Mouse (Mus musculus) CH12.LX (cell line): ENCODE measurements around the gene Nphp4. TPM values are rescaled to one million over a fixed set of nuclear protein-coding genes. Genes with fewer than 3 reads are reported as not detected.

Experiments
- DNase-seq: peaks from one replicate; pipeline ENCODE4 v3.0.0-alpha.2; 2013; ENCODE audit errors: extremely low read depth
- H3K27ac ChIP-seq: 2 replicates; pipeline ENCODE4 v1.5.1; 2012; ENCODE audit warnings: low read depth, mild to moderate bottlenecking, control low read depth, moderate library complexity; ENCODE audit not compliant: insufficient read depth
- H3K27me3 ChIP-seq: replicated peaks from 2 replicates; pipeline ENCODE3; 2012; ENCODE audit warnings: inconsistent platforms
- H3K36me3 ChIP-seq, 2 experiments: replicated peaks in 1 of 2; 2 replicates each; pipeline versions ENCODE3 to v1.6.1; 2012; ENCODE audit warnings: inconsistent platforms in 1 of 2, low read length in 1 of 2, mild to moderate bottlenecking in 1 of 2, mixed read lengths in 1 of 2, moderate library complexity in 1 of 2; ENCODE audit not compliant: control insufficient read depth in 1 of 2, insufficient read depth in 1 of 2
- H3K4me1 ChIP-seq, 2 experiments: 2 replicates each; pipeline ENCODE4 v1.6.1; 2012; ENCODE audit warnings: inconsistent platforms in 1 of 2, moderate library complexity in 1 of 2; ENCODE audit not compliant: insufficient read depth in 2 of 2, control insufficient read depth in 1 of 2
- H3K4me2 ChIP-seq: 2 replicates; pipeline ENCODE4 v1.6.1; 2012; ENCODE audit warnings: low read depth, mild to moderate bottlenecking, control low read depth; ENCODE audit not compliant: poor library complexity, insufficient read depth, severe bottlenecking
- H3K4me3 ChIP-seq, 3 experiments: fragments of 150-350 bp in 1 of 3; sonication (generic) in 1 of 3; replicated peaks in 1 of 3; 2 replicates each; pipeline versions ENCODE3 to v1.5.1; 2011 to 2012; ENCODE audit warnings: low read depth in 2 of 3, low read length in 2 of 3, mild to moderate bottlenecking in 2 of 3, moderate library complexity in 2 of 3, control low read depth in 1 of 3, improper control_type of control experiment in 1 of 3, inconsistent platforms in 1 of 3, mixed read lengths in 1 of 3; ENCODE audit not compliant: poor library complexity in 1 of 3
- H3K79me2 ChIP-seq: replicated peaks from 2 replicates; pipeline ENCODE4 v1.6.1; 2012; ENCODE audit warnings: mild to moderate bottlenecking, moderate library complexity; ENCODE audit not compliant: control insufficient read depth, poor library complexity, insufficient read depth, severe bottlenecking; ENCODE audit errors: extremely low read depth
- H3K9ac ChIP-seq: 2 replicates; pipeline ENCODE4 v1.6.1; 2012; ENCODE audit warnings: low read depth, mild to moderate bottlenecking, control low read depth, moderate library complexity; ENCODE audit not compliant: insufficient read depth
- H3K9me3 ChIP-seq: replicated peaks from 2 replicates; pipeline ENCODE3; 2012; ENCODE audit warnings: low read length, inconsistent platforms, mixed read lengths
- BHLHE40 ChIP-seq: IDR thresholded peaks from 2 replicates; pipeline ENCODE4 v1.6.1; 2011; ENCODE audit warnings: mild to moderate bottlenecking, low read depth, low read length, improper control_type of control experiment
- E2F4 ChIP-seq: IDR thresholded peaks from 2 replicates; pipeline ENCODE4 v1.6.1; 2011; ENCODE audit warnings: low read depth, low read length, improper control_type of control experiment; ENCODE audit not compliant: insufficient replicate concordance
- ELF1 ChIP-seq: IDR thresholded peaks from 2 replicates; pipeline ENCODE4 v1.6.1; 2014; ENCODE audit warnings: low read depth, mild to moderate bottlenecking, inconsistent platforms, low read length, improper control_type of control experiment
- EP300 ChIP-seq: IDR thresholded peaks from 2 replicates; pipeline ENCODE4 v1.6.1; 2011; ENCODE audit warnings: low read length, improper control_type of control experiment
- GABPA ChIP-seq: IDR thresholded peaks from 2 replicates; pipeline ENCODE4 v1.6.1; 2012; ENCODE audit warnings: low read depth, low read length, improper control_type of control experiment, inconsistent platforms; ENCODE audit not compliant: insufficient replicate concordance
- JUN ChIP-seq: IDR thresholded peaks from 2 replicates; pipeline ENCODE4 v1.6.1; 2011; ENCODE audit warnings: low read depth, mild to moderate bottlenecking, low read length, improper control_type of control experiment, moderate library complexity; ENCODE audit not compliant: insufficient read depth
- JUND ChIP-seq: conservative IDR thresholded peaks from 2 replicates; pipeline ENCODE4 v1.6.1; 2011; ENCODE audit warnings: low read depth, low read length, improper control_type of control experiment
- MAX ChIP-seq: IDR thresholded peaks from 2 replicates; pipeline ENCODE4 v1.6.1; 2011; ENCODE audit warnings: low read length, improper control_type of control experiment
- MAZ ChIP-seq: IDR thresholded peaks from 2 replicates; pipeline ENCODE4 v1.6.1; 2012; ENCODE audit warnings: low read depth, mild to moderate bottlenecking, inconsistent platforms, low read length, improper control_type of control experiment, moderate library complexity
- MEF2A ChIP-seq: IDR thresholded peaks from 2 replicates; pipeline ENCODE4 v1.6.1; 2014; ENCODE audit warnings: low read depth, mild to moderate bottlenecking, inconsistent platforms, low read length, improper control_type of control experiment, borderline replicate concordance
- MXI1 ChIP-seq: IDR thresholded peaks from 2 replicates; pipeline ENCODE4 v1.6.1; 2011; ENCODE audit warnings: mild to moderate bottlenecking, low read depth, low read length, improper control_type of control experiment
- MYC ChIP-seq: IDR thresholded peaks from 2 replicates; pipeline ENCODE4 v1.6.1; 2011; ENCODE audit warnings: low read depth, mild to moderate bottlenecking, improper control_type of control experiment, low read length
- RAD21 ChIP-seq: IDR thresholded peaks from 2 replicates; pipeline ENCODE4 v1.6.1; 2011; ENCODE audit warnings: low read depth, mild to moderate bottlenecking, low read length, improper control_type of control experiment, moderate library complexity
- SIN3A ChIP-seq: IDR thresholded peaks from 2 replicates; pipeline ENCODE4 v1.6.1; 2012; ENCODE audit warnings: low read length, improper control_type of control experiment, inconsistent platforms
- SMC3 ChIP-seq: IDR thresholded peaks from 2 replicates; pipeline ENCODE4 v1.6.1; 2011; ENCODE audit warnings: low read depth, low read length, improper control_type of control experiment
- TCF12 ChIP-seq: IDR thresholded peaks from 2 replicates; pipeline ENCODE4 v1.6.1; 2014; ENCODE audit warnings: low read depth, mild to moderate bottlenecking, inconsistent platforms, low read length, improper control_type of control experiment
- ZMIZ1 ChIP-seq: IDR thresholded peaks from 2 replicates; pipeline ENCODE4 v1.6.1; 2012; ENCODE audit warnings: low read depth, mild to moderate bottlenecking, inconsistent platforms, low read length, improper control_type of control experiment
- dilution Hi-C: fragments of 300-500 bp; cut with MboI; formaldehyde crosslinking; loops from 2 replicates; pipeline ENCODE4 v1.14.3; 2020; ENCODE audit warnings: low sequenced_read_pairs; ENCODE audit not compliant: extremely low pct_unique_long_range_greater_than_20kb, extremely low pct_ligation_motif_present
- in situ Hi-C: fragments of 300-500 bp; cut with MboI; formaldehyde crosslinking; loops from 3 replicates; pipeline ENCODE4 v1.14.3; 2019; ENCODE audit warnings: low sequenced_read_pairs, low pct_ligation_motif_present, low pct_unique_long_range_greater_than_20kb, mixed read lengths
- polyA plus RNA-seq: library from polyadenylated mRNA; unstranded; fragments of >175 nt; gene quantifications from 2 replicates; pipeline ENCODE4 v1.2.1, GENCODE M21; 2012; ENCODE audit warnings: low read depth; ENCODE audit not compliant: insufficient read length
- total RNA-seq, 2 experiments: library from RNA; depleted of rRNA; stranded (reverse); fragments of 300-350 nt in 1 of 2; fragments of >200 nt in 1 of 2; gene quantifications; 2 replicates each; pipeline ENCODE4 v1.2.3; 2012 to 2014

The Nphp4 gene
- total and polyA plus RNA-seq, 3 experiments: 0.09 to 0.68 TPM; not detected in 1

- H3K36me3 ChIP-seq: no peaks in the 10 kb centered on the region
- H3K9ac ChIP-seq: no peak overlapping the region
- no peaks in the 10 kb centered on the region for H3K79me2 ChIP-seq
- no peak overlapping the region for H3K4me2 ChIP-seq
- DNase-seq: no peak
- no peak overlapping the region for H3K27ac ChIP-seq
- dilution Hi-C loops: no loop called here
- in situ Hi-C loops: no loop called here
- H3K9me3 ChIP-seq: peaks cover 91% of the 10 kb centered on the region
- no peak overlapping the region for H3K4me3 ChIP-seq
- no peaks in the 10 kb centered on the region for H3K27me3 ChIP-seq
- no peaks in the 10 kb centered on the region for H3K4me1 ChIP-seq
- no peak for TF ChIP-seq RAD21
- no peak for TF ChIP-seq BHLHE40
- no peak for TF ChIP-seq SIN3A
- TF ChIP-seq MEF2A: no peak
- TF ChIP-seq TCF12: no peak
- no peak for TF ChIP-seq E2F4
- no peak for TF ChIP-seq ELF1
- TF ChIP-seq JUND: no peak
- TF ChIP-seq JUN: no peak
- TF ChIP-seq MYC: no peak
- no peak for TF ChIP-seq MXI1
- TF ChIP-seq SMC3: no peak
Observed at GRCm38 (mm10) chr4:152579956-152580355, 103.5 kb downstream of the Nphp4 start.

- Histone ChIP-seq H3K4me2 (no peak overlapping the region), H3K4me3 (no peak overlapping the region), H3K79me2 (no peaks in the 10 kb centered on the region), H3K27me3 (no peaks in the 10 kb centered on the region), H3K36me3 (no peaks in the 10 kb centered on the region), H3K9me3 (peaks cover 92% of the 10 kb centered on the region), H3K27ac (no peak overlapping the region), H3K4me1 (no peaks in the 10 kb centered on the region), H3K9ac (no peak overlapping the region)
- no peak for DNase-seq
- in situ Hi-C loops (no loop called here), dilution Hi-C loops (no loop called here)
- TF ChIP-seq TCF12: no peak
- TF ChIP-seq ELF1: no peak
- no peak for TF ChIP-seq JUND
- TF ChIP-seq MEF2A: no peak
- TF ChIP-seq MAZ: no peak
- no peak for TF ChIP-seq EP300
- TF ChIP-seq MAX: no peak
- no peak for TF ChIP-seq ZMIZ1
- no peak for TF ChIP-seq GABPA
Observed at GRCm38 (mm10) chr4:152582206-152582605, 105.7 kb downstream of the Nphp4 start.
